Mouse (Mus musculus) thymus, postnatal 10 days (tissue): ENCODE results near the gene Ak8.
A peak's percentile ranks its signal among the peaks of the same experiment; 100 is the strongest.

Experiments
- DNase-seq, 2 experiments: peaks; one replicate each; pipeline ENCODE4 v3.0.0; 2021; ENCODE audit warnings: low spot score in 2 of 2

Ak8 gene

DNA sequence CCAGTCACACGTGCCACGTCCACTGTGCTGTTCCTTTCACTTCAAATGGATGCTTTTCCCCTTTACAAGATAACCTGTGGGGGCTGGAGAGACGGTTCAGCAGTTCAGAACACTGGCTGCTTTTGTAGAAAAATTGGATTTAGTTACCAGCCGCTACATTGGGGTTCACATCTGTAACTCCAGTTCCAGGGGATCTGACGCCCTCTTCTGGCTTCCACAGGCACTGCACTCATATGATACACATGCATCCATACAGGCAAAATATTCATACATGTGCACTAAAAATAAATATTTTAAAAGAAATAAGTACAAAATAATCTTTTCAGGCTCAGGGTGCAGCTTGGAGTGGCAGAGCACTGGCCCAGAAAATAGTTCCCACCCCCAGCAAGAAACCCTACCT, 94.7 kb downstream of the Ak8 start:
- no peak for DNase-seq

DNA sequence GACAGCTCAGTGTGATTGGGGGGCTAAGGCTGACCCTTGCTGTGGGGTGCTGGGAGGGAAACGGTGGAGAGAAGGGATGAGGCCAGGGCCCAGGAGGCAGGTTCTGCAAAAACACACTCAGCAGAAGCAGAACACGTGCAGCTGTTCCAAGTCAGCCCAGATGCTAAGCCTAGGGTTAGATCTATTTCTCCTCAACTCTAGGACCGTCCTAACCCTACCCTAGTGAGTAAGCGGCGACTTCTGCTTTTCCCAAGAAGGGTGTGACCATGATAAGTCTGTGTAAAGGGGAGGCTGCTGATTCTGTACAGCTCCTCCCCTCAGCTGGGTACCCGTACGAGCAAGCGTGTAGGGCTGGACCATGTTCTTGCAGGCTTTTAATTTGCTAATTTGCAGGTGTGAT, 96.3 kb downstream of the Ak8 start:
- DNase-seq: no peak

DNA sequence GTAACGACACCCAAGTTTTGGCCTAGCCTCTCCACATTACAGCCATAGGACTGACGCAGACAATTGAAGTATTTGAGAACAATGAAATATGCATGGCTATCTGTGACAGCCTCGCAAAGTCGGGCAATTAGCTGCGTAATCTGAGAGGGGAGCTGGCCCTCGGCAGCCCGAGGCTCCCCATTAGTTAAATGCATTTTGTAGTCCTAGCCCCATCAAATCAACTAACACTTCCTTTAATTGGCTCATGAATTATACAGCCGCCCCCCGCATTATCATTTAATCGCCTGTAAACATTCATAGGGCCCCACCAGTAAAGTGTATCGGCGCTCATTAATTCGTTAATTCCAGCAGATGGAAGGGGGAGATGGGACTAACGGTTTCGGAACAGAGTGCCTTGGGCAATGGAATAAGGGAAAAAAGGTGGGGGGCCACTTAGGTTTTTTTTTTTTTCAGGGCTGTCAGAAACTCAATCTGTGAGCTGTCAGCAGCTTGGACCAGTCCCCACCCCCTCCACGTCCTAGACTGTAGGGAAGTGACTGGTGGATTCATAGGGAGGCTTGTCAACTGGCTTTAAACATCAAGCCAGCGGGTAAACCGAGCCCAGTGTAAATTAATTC, 97.6 kb downstream of the Ak8 start:
- no peak for DNase-seq

DNA sequence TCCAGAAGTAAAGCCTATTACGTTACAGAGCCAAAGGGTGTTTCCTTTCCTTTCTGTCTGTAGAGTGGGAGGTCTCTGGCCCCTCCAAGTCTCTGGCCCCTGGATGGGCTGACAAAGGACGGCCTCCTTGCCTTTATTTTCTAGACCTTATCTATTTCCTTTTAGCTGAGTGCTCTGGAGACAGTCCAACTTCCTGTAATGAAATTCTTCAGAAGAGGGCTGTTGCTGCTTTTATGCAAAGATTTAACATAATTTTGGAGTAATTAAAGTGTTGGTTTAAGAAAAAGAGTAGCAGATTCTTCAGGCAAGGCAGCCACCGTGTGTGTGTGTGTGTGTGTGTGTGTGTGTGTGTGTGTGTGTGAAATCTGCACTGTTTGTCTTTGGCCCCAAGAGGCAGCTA, 98.4 kb downstream of the Ak8 start:
- DNase-seq: no peak

DNA sequence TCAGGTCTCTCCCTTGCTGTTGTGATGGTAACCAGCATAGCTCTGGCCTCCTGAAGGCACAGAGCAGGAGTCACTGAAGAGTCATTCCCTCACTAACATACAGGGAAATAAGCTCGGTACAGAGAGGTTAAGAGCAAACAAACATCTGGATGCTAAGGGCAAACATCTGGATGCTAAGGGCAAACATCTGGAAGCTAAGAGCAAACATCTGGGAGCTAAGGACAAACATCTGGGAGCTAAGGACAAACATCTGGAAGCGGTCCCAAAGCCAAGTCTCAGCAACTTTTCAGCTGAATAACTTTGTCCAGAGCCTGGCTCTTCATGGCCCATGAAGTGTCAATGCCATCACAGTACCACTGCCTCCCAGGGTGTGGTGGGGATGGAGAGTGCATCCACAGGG, 99.6 kb downstream of the Ak8 start:
- no peak for DNase-seq

DNA sequence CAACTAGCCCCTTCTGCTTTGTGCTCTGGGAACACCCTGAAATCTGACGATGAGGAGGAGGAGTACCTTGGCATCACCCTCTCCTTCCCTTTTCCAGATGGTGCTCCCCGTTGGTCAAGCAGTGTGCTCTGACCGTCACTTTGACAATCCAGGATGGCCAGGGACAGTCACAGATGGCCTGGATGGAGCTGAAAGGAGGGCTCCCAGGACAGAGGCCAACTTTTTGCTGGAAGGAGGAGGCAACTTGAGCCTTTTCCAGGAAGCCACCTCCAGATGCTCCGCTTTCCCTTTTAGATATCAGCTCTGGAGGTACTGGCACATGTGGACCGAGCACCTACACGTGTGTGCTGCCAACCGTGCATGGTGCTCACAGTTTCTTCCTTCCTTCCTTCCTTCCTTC, 103.4 kb downstream of the Ak8 start:
- no peak for DNase-seq

DNA sequence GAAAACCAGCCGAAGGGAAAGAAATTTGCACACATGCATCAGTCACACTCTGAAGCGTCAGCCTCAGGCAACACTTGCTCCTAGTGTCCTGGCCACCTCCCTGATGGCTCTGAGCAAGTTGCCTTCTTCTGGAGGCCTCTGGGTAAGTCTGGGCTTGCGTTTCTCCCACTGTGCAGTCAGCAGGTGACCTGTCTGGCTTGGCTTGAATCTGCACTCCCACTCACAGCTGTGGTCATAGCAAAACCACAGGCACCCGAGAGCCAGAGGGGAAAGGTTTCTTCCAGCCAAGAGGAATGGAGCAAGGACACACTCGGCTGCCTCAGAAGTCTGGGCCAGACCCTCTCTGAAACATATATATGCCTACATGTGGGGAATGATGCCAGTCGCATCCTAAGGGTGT, 108.9 kb downstream of the Ak8 start:
- no peak for DNase-seq

DNA sequence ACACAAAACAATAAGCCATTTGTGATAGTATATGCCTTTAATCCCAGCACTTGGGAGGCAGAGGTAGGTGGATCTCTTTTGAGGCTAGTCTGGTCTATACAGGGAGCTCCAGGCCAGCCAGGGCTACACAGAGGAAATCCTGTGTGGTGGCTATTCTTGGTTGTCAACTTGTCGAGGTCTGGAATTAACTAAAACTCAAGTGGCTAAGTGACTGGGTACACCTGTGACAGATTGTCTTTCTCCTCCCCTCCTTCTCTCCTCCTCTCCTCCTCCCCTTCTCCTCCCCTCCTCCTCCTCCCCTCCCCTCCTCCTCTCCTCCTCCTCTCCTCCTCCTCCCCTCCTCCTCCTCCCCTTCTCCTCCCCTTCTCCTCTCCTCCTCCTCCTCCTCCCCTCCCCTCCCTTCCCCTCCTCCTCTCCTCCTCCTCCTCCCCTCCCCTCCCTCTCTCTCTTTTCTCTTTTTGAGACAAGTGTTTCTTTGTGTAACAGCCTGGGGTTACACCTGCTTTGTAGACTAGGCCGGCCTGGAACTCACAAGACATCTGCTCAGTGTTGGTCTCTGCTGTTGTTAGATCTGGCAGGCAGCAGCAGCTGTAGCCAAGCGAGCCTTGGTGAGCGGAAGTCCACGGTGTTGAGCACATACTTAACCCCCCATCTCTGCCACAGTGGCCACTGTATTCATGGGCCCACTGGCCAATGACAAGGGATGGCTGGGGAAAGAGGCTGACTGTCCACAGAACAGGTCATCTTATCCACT, 110.5 kb downstream of the Ak8 start:
- DNase-seq: peak in 1 of 2 experiments; percentile 12

DNA sequence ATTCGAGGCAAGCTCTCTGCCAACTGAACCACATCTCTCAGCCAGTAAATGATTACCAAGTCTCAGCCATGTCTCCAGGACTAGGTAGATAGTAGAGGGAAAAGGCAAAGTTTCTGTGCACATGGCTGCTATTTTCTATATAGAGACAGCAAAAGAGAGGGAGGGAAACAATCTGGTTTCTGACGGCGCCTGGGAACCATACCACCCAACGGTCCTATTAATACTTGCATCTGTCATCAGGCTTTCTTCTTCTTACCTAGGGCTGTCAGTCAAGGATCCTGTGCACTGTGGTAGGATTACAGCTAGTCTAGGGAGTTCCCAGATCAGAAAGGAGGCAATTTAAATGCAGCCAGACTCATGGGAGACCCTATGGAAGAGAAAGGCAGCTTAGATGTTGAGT, 118.9 kb downstream of the Ak8 start:
- DNase-seq: no peak

DNA sequence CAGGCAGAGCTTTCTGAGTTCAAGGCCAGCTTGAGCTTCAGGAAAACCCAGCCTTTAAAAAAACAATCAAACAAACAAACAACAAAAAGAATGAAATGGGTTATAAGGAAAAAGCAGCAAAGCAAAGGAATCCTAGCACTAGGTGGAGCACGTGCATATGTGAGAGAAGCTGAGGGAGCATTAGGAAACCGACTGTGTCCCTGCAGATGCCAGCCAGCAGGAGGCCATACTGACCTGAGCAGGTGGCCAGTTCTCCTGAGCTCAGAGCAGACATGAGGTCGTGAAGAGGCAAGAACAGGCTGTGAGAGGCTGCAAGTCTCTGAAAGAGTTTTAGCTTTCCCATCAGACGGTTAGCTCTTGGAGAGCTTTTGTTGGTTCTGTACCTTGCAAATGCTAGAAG, 129.3 kb downstream of the Ak8 start:
- DNase-seq: no peak

DNA sequence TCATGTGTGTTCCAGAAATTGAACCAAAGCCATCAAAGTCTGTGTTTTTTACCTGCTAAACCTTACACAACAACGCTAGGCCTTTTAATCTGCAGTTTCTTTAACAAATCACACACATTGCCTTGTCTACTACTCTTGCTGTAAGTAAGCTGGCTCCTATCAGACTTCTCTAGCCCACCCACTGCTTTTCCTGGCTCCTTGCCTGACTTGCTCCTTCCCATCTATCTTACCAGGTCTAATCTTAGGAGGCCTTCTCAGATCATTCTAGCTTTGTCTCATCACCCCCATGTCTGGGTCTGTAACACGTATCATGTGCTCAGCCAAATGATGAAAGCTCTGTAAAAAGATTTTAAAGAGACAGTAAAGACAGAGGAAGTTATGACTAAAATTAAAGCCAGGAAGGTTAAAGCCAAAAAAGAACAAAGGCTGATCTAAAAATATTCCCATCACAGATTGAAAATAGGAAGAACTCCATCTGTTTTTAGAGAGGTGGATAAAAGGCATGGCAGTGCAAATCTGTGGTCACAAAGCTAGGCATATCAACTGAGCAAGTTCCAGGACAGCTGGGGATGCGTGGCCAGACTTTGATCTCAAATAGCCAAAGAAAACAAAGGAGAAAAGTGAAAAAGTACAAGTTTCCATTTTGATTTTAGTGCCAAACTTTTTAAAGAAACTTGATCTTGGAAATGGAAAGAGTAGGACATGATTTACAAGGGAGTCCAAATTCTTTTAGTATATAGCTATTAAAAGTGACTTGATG, 136.4 kb downstream of the Ak8 start:
- no peak for DNase-seq

DNA sequence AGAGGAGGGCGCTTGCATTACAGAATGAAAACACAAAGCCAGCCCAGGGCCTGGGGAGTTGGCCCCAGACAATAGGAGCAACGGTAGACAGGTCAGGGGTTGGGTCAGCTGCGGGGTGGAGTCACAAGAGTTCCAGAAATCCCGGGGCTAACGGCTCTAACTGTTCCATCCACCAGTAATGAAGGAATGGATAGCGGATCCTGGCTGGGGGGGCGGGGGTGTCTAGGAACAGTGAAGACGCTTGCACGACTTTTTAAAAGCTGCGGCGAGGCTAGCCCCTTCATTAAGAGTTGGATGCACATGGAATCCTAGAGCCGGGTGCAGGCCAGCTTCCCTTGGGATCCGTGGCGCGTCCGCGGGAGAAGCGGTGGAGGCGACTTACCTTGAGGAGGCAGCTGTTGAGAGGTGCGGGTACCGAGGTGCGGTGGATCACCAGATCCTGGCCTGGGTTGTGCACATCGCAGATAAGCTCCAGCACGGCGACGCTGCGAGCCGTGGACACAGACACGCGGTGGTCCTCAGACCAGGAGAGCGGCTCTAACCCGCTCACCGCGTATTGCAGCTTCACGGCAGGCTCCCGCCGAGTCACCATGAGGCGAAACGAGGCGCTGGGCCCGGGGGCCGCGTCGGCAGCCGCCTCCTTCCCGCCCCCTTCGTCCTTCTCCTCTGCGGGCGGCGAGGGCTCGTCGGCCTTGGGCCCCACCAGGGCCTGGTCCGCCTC, 139.7 kb downstream of the Ak8 start:
- DNase-seq: peak in 1 of 2 experiments; percentile 33

DNA sequence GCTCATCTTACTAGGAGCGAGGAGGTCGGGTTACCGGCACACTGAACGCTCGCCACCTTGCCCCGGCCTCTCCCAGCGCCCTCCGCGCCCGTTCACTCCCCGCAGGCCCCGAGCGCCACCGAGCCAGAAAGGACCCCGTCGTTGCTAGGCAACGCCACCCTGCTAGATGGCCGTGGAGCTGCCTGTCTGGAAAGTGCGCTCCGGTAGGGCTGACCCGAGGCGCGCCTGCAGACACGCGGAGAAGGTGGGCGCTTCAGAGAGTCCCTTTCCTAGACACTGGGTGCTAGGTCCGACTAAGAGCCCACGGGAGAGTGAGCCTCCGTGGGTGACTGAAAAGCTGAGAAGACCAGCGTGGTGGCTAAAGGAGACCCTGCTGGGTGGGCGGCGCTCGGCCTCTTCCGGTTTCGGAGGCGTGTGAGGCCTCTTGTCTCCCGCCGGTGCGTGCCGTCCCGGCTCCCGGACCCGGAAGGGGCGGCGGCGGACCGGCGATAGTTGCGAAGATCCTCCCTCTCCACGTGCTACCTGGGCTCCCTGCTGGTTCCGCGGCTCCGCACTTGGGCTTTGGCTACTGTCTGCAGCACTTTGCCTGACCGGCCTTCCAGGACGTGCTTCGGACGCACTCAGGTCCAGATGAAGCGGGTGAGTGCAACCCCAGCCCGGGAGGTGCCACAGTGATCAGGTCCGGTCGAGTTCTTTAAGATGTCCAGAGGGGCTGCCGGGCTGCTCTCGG, 140.4 kb downstream of the Ak8 start, which contains the start of the genes Gtf3c4 and Ddx31:
Gtf3c4 (minus strand) TSS at position 139 of the 730 bp plus-strand sequence.
Ddx31 (plus strand) TSS at position 185 of the 730 bp plus-strand sequence.
- peak; percentile 93 to 95 for DNase-seq

DNA sequence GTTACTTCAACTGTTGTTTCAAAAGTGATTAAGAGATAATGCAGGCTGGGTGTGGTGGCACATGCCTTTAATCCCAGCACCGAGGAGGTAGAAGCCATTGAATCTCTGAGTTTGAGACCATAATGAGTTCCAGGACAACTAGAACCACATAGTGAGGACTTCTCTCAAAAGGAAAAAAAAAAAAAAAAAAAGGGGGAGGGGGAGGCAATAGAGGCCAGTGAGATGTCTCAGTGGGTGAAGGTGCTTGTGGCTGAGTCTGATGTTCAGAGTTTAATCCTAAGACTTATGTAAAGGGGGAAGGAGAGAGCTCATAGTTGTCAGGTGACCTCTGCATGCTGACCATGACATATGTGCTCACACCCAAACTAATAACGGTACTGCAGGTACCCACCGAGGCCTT, 142.1 kb downstream of the Ak8 start:
- DNase-seq: no peak

DNA sequence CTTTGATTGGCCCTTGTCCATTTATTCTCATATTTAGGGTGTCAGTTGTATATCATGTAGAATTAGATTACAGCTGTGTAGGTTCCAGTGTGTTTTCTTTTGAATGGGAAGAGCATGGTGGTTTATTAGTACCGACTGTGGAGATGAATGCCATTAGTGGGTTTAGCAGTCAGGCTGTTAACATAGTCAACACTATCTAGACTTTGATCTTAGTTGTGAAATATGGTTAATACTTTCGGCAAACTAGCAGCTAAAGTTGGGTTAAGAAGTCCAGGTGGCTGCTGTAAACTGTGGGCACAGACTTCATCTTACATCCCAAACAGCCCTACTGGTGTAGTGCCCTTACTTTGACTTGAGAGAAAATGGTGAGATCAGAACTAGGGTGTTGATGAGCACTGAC, 148.9 kb downstream of the Ak8 start:
- DNase-seq: no peak

DNA sequence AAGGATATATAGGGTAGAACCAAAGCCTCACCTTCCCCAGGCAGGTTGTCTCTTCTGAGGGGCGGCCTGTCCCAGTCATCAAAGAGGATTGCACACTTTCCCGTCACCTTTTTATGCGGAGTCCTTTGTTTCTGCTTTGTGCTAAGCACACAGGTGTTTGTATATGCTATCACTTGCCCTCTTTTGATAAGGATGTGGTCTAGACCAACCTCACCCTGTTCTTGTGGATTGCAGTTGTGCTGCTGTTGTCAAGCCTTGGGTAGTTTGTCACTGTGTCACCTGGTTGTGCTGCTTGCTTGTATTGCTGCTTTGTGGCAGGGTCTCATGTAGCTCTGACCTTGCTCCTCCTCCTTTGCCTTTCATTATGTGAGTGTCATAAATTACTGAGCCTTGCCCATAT, 152.6 kb downstream of the Ak8 start:
- no peak for DNase-seq

DNA sequence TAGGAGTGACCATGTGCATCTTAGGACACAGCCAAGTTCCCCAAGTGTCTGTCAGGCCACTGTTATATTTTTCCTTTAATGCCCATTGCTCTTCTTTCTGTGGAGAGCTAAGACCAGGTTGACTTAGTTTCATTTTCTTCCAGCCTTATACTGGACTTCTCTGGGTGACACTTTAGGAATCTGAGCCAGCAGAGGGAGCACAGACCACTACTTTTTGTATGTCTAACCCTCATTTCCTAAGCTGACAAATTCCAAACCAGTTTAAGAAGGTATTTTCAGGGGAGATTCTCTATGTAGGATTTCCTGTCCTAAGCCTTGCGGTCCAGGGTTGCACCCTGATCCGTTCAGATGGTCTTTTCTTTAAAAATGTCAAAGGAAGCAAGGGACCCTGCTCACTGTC, 155.8 kb downstream of the Ak8 start:
- DNase-seq: no peak

DNA sequence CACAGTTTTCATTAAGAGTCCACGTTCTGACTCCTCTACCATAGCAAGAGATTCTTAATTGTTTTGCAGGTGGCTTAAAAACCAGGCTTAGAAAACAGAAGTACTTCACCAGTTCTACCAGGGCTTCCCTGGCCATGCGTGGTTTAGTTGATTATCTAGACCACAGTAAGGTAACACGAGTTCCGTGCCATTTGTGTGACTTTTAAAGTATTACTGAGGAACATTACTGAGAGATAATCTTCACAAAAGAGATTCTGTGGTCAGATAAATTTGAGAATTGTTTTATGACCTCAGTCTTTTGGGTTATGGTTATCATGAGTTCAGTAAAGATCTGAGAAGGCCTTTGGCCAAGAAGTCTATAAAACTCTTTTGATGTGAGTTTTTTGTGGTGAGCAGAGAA, 159.3 kb downstream of the Ak8 start:
- no peak for DNase-seq

DNA sequence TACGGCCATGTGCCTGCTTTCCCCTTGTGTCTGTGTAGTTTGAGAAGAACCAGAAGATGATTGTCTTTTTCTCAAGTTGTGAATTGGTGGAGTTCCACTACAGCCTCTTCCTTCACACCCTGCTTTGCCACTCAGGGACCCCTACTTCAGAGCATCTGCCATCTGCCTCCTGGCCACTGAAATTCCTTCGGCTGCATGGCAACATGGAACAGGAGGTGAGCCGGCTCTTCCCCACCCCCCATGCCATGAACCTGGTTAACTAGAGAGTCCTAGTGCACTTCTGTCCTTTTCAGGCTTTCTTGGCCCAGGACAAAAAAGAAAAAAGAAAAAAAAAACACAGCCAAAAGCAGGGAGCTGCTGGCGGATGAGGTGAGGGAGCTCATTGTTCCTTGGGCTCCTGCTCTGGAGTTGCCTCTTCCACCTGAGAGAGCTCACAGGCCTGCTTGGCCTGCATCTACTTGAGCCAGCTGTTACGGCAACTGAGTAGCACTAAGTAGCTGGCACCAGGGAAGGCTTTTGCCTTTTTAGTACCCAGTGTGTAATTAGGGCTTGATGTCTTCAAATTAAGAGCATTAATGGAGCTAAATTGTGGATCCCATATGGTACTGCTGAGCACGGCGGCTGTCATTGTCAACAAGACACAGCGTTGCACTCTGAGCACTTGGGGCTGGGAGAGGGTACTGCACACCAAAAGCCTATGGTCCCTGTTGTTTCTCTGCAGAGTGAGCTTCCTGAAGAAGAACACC, 160.9 kb downstream of the Ak8 start:
- no peak for DNase-seq
